Mouse (Mus musculus) thymus, adult 2 months (tissue): ENCODE data around the gene Mical2.

ENCODE experiments used
- CTCF ChIP-seq: fragments of 200-500 bp; IDR thresholded peaks from 2 replicates; pipeline ENCODE4 v1.5.1; 2012; ENCODE audit warnings: mild to moderate bottlenecking, control low read depth, low read length, moderate library complexity, borderline replicate concordance; ENCODE audit not compliant: control insufficient read depth, poor library complexity, insufficient read depth; ENCODE audit errors: extremely low read depth
- POLR2A ChIP-seq: fragments of 200-500 bp; IDR thresholded peaks from 2 replicates; pipeline ENCODE4 v1.6.1; 2012; ENCODE audit warnings: mild to moderate bottlenecking, low read length, control low read depth, moderate library complexity; ENCODE audit not compliant: control insufficient read depth, poor library complexity, insufficient read depth; ENCODE audit errors: extremely low read depth

GRCm38 (mm10) chr7:112324577-112324976, 98.9 kb downstream of the Mical2 start:
- TF ChIP-seq POLR2A (no peak), CTCF (no peak)
